Mouse (Mus musculus) bone marrow macrophage, adult 2 months (primary cell): ENCODE data around the gene Fgfr2.

Experiments used
- CTCF ChIP-seq: IDR thresholded peaks from 2 replicates; pipeline ENCODE4 v1.5.1; 2012; ENCODE audit warnings: low read depth, mild to moderate bottlenecking, low read length, moderate library complexity
- POLR2A ChIP-seq: IDR thresholded peaks from 2 replicates; pipeline ENCODE4 v1.6.1; 2012; ENCODE audit warnings: mild to moderate bottlenecking, low read depth, low read length, borderline replicate concordance

GRCm38 (mm10) chr7:130786708-130787107 is 2336.4 kb downstream of the Fgfr2 start:
- TF ChIP-seq CTCF = no peak
- no peak for TF ChIP-seq POLR2A
